Mouse (Mus musculus) stomach, embryonic 16.5 days (tissue): ENCODE measurements around the gene Olfr66. TPM values are rescaled to one million over a fixed set of nuclear protein-coding genes. Genes with fewer than 3 reads are reported as not detected.
A peak's percentile ranks its signal among the peaks of the same experiment; 100 is the strongest.

Experiments used
- ATAC-seq: fragments of 200-750 bp; cut with Nextera tagmentation; 2 replicates; pipeline ENCODE4 v1.8.0; 2017; ENCODE audit warnings: moderate number of reproducible peaks, moderate TSS enrichment; ENCODE audit not compliant: insufficient read depth, low FRiP score
- H3K27ac ChIP-seq: fragments of 300-500 bp; sonication (generic); 2 replicates; pipeline ENCODE4 v1.5.1; 2014; ENCODE audit warnings: low read length
- H3K27me3 ChIP-seq: fragments of 300-500 bp; sonication (generic); 2 replicates; pipeline ENCODE4 v1.6.1; 2014; ENCODE audit warnings: low read length, control low read depth, mixed read lengths; ENCODE audit not compliant: control insufficient read depth, insufficient read depth
- H3K36me3 ChIP-seq: fragments of 300-500 bp; sonication (generic); 2 replicates; pipeline ENCODE4 v1.6.1; 2014; ENCODE audit warnings: low read length; ENCODE audit not compliant: control insufficient read depth, insufficient read depth
- H3K4me1 ChIP-seq: fragments of 300-500 bp; sonication (generic); 2 replicates; pipeline ENCODE4 v1.6.1; 2014; ENCODE audit warnings: low read length, control low read depth, mixed read lengths; ENCODE audit not compliant: control insufficient read depth, insufficient read depth
- H3K4me2 ChIP-seq: fragments of 300-500 bp; sonication (generic); 2 replicates; pipeline ENCODE4 v1.6.1; 2014; ENCODE audit warnings: low read depth, low read length, mixed read lengths
- H3K4me3 ChIP-seq: fragments of 300-500 bp; sonication (generic); replicated peaks from 2 replicates; pipeline ENCODE4 v1.5.1; 2014; ENCODE audit warnings: mild to moderate bottlenecking, low read length
- H3K9ac ChIP-seq: fragments of 300-500 bp; sonication (generic); 2 replicates; pipeline ENCODE4 v1.6.1; 2014; ENCODE audit warnings: low read length
- H3K9me3 ChIP-seq: fragments of 300-500 bp; sonication (generic); replicated peaks from 2 replicates; pipeline ENCODE4 v1.6.1; 2016; ENCODE audit warnings: low read length, control low read depth; ENCODE audit not compliant: control insufficient read depth
- WGBS: fragments of 180-500 bp; shearing (Covaris S2); extraction: QIAGEN DNeasy Blood & Tissue Kit; methylation state at CpG from one replicate; pipeline ENCODE4 v1.1.7; 2014; 5-methylcytosine and 5-hydroxymethylcytosine counted together
- polyA plus RNA-seq: library from polyadenylated mRNA; unstranded; fragments of >200 nt; fragmentation: Nextera tagmentation; extraction: Ambion mirVana; gene quantifications from 2 replicates; pipeline ENCODE4 v1.2.1, GENCODE M21; 2015

Gene Olfr66
- not detected in 2 replicates for polyA plus RNA-seq

DNA sequence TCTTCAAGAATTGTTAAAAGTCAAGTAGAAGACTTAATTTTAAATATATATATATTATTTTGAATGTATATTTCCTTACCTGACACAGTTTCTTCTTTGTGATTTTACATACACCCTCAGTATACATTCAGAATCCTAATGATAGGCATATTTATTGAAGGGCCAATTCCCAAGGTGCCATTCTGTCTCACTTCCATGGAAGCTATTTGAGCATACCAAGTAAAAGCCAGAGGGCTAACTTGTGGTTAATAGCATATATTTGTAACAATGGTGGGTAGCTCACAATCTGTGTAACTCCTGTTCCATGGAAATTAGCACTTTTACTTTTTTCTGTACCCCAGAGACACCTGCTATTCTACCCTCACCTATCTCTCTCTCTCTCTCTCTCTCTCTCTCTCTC, at the start of gene Olfr66:
Gene Olfr66, minus strand, starts transcription at position 101 of the 400 bp plus-strand sequence.
- Histone ChIP-seq H3K9me3 (no peaks in the 10 kb centered on the region), H3K27ac (no peak within 1 kb of the TSS), H3K4me3 (no peak within 1 kb of the TSS), H3K27me3 (no peaks in the 10 kb centered on the region), H3K9ac (no peak within 1 kb of the TSS), H3K36me3 (no peaks in the 10 kb centered on the region), H3K4me1 (no peaks in the 10 kb centered on the region), H3K4me2 (no peak within 1 kb of the TSS)
- no peak for ATAC-seq

DNA sequence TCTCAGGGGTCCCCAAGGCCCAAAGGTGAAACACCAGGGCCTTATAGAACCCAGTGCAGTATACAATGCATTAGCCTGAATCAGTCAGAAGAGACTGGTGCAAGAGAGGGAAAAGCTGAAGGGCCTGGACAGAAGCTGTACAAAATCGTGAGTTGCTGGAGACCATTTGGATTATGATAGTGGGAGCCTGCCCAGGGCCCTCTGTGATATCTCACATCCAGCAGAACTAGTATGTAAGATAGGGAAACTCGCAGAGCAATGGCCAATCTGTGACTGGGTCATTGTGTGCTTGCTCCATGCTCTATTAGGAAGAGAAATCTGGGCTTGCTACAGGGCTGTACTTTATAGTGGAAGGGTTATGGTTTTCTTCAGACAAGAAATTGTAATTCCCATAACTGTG, 48.2 kb upstream of the Olfr66 start, which contains the start of gene Olfr632:
Gene Olfr632, plus strand, starts transcription at position 84 of the 400 bp plus-strand sequence.
- no peak within 1 kb of the TSS for H3K9ac ChIP-seq
- no peak for ATAC-seq
- WGBS: 71% methylated on average over 2 of the region's 2 CpGs

DNA sequence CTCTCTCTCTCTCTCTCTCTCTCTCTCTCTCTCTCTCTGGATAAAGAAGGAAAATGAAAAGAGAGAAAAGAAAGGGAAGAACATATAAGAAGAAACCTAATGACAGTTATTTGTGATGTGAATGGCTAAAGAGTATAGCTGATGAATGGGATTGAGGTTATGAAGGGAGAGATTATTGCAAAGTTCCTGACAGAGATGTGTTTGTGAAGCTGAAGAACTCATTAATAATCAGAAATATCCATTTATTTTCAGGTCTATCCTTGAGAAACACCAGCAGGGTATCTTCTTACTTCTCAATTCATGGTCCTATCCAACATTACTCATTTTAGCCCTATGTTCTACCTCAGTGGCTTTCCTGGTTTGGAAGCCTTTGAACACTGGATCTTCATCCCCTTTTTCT, 42.5 kb upstream of the Olfr66 start, which contains the start of gene Olfr631:
Gene Olfr631, plus strand, starts transcription at position 301 of the 400 bp plus-strand sequence.
- no peak for ATAC-seq
- H3K4me1 ChIP-seq: no peaks in the 10 kb centered on the region
- H3K27me3 ChIP-seq: no peaks in the 10 kb centered on the region; the same call in 1 of the 2 replicates
- H3K36me3 ChIP-seq: no peaks in the 10 kb centered on the region
- no peaks in the 10 kb centered on the region for H3K9me3 ChIP-seq
- no peak within 1 kb of the TSS for H3K9ac ChIP-seq
- H3K4me2 ChIP-seq: no peak within 1 kb of the TSS
- no peak within 1 kb of the TSS for H3K4me3 ChIP-seq
- no peak within 1 kb of the TSS for H3K27ac ChIP-seq

More for the DNA sequence above, 48.2 kb upstream of the Olfr66 start, which contains the start of gene Olfr632:
- Histone ChIP-seq H3K27me3 (no peaks in the 10 kb centered on the region), H3K4me1 (no peaks in the 10 kb centered on the region), H3K27ac (no peak within 1 kb of the TSS), H3K4me3 (no peak within 1 kb of the TSS), H3K4me2 (no peak within 1 kb of the TSS), H3K9me3 (no peaks in the 10 kb centered on the region), H3K36me3 (no peaks in the 10 kb centered on the region)

DNA sequence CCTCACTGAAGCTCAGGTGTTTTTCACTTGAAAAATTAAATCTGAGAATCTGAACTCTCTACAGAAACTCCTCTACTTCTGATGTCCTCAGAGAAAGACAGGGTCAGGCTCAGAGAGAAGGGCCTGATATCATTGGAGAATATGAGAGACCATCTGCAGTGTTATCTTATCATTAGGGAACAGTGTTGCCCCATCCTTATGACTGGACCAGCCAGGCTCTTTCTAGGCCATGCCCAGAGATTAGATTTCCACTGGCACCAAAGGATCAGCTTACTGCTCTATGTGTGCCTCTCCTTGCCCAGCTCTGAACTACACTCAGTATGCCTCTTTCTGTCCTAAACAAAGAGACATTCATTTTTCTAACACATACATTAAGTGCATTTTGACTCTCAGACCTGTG, 29.3 kb upstream of the Olfr66 start:
- Histone ChIP-seq H3K36me3 (no peaks in the 10 kb centered on the region), H3K27ac (no peak overlapping the region), H3K9me3 (no peaks in the 10 kb centered on the region), H3K4me3 (no peak overlapping the region), H3K4me1 (no peaks in the 10 kb centered on the region), H3K27me3 (no peaks in the 10 kb centered on the region), H3K9ac (no peak overlapping the region), H3K4me2 (no peak overlapping the region)
- peak; percentile 40; the same call in 1 of the 2 replicates for ATAC-seq

DNA sequence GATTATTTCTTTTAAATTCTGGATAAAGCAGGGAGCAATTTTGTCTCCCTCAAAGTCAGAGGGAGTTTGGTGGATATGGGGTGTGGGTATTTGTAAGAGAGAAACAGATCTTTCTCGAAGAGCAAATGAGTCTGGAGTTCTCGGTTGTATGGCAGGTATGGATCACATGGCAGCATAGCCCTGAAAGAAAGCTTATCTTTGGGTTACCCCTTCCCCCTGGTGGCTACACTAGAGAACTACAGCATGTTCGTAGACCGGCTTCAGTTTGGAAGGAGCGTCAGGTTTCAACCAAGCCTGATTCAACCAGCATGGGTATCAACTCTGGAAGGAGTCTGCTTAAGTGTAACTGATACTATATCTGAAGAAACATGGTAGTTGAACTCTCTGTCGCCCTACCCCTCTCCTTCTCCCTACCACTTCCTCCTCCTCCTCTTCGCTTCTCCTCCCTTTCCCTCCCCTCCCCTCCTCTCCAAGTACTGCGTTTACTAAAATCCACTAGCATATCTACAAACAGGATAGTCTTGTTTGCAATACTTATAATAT, 27.0 kb upstream of the Olfr66 start:
- no peaks in the 10 kb centered on the region for H3K9me3 ChIP-seq
- ATAC-seq: no peak

DNA sequence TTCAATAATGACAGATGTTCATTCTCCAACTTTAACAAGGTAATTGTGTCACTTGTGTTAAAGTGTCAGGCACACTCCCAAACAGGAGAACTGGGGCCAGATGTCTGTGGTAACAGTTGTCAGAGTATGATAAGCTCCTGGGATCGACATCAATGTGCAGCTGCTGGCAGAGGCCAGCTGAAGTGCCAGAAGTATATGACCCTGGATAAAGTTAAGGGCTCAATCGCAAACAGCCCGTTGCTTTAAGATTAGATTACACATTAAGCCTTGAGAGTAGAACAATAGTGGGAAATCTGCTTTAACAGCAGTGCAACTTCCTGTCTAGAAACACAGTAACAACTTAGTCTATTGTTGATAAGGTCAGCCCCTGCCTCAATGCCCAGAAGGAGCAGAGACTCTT, 24.0 kb upstream of the Olfr66 start:
- WGBS: 17% methylated on average over 3 of the region's 3 CpGs
- H3K9me3 ChIP-seq: no peaks in the 10 kb centered on the region
- no peak overlapping the region for H3K27ac ChIP-seq
- H3K4me2 ChIP-seq: no peak overlapping the region
- H3K4me1 ChIP-seq: no peaks in the 10 kb centered on the region
- H3K4me3 ChIP-seq: no peak overlapping the region
- ATAC-seq: peak; percentile 79
- no peaks in the 10 kb centered on the region for H3K36me3 ChIP-seq
- no peak overlapping the region for H3K9ac ChIP-seq
- H3K27me3 ChIP-seq: no peaks in the 10 kb centered on the region

More for the DNA sequence above, 27.0 kb upstream of the Olfr66 start:
- 44% methylated on average over 8 of the region's 8 CpGs for WGBS
- Histone ChIP-seq H3K4me1 (no peaks in the 10 kb centered on the region), H3K27me3 (no peaks in the 10 kb centered on the region), H3K27ac (no peak overlapping the region), H3K9ac (no peak overlapping the region), H3K4me3 (no peak overlapping the region), H3K4me2 (no peak overlapping the region), H3K36me3 (no peaks in the 10 kb centered on the region)

DNA sequence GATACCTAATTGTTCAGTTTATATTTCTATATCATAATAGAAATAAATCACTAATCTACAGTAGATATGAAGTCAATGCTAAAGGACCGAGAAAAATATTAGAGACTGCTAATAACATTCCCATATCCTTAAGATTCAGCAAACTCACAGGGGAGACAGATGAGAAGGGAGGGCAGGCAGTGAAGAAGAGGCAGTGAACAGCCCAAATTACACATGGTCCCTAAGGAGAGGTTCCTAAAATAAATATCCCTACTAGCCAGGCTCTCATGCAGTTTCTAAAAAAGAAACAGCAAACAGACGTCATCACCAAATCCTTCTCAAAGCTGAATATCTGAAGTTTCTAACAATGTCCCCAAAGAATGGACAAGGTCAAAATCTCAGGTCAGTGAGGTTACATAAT, 17.1 kb upstream of the Olfr66 start, which contains the start of gene Olfr65:
Gene Olfr65, plus strand, starts transcription at position 301 of the 400 bp plus-strand sequence.
- Histone ChIP-seq H3K9ac (no peak within 1 kb of the TSS), H3K27ac (no peak within 1 kb of the TSS), H3K27me3 (no peaks in the 10 kb centered on the region), H3K36me3 (no peaks in the 10 kb centered on the region), H3K4me3 (no peak within 1 kb of the TSS), H3K9me3 (no peaks in the 10 kb centered on the region), H3K4me2 (no peak within 1 kb of the TSS), H3K4me1 (no peaks in the 10 kb centered on the region)
- WGBS: 84% methylated on average over 2 of the region's 2 CpGs
- no peak for ATAC-seq

DNA sequence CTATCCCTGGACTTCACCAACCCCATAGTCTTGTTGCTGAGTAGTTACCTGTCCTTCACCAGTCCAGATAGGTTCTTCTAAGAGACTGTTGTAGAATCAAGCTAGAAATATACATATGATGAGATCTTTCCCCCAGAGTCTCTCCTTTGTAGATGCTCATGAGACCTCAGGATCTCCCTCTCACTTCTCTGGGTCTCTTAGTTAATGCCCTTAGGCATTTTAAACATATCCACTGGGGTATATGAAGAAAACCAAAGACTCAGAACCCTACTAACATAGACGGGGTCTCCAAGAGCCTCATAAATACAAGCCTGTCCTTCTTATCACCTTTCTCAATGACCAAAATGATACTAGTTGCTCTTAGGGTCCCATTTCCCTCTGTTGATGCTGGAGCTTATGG, 8.3 kb upstream of the Olfr66 start, which contains the start of gene Olfr64:
Gene Olfr64, minus strand, starts transcription at position 101 of the 400 bp plus-strand sequence.
- ATAC-seq: no peak

DNA sequence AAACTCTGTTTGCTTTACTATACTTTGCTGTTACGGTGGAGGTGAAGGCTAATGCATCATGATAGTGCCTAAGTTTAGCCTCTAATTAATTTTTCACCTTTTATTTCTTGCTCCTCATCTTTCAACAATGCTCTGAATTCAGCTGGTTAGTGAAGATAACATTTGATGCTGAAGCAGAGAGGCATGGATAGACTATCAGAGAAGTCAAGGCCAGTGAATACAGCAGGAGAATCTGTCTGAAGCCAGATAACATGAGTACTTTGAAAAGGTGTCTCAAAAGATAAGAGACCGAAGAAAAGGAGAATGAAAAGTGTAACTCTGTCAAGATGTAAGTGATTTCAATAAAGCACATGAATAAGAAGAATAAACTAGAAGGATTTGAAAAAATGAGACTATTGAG, 9.0 kb downstream of the Olfr66 start:
- no peak overlapping the region for H3K27ac ChIP-seq
- WGBS: 69% methylated on average over 2 of the region's 2 CpGs
- no peak for ATAC-seq
- H3K36me3 ChIP-seq: no peaks in the 10 kb centered on the region
- no peaks in the 10 kb centered on the region for H3K9me3 ChIP-seq
- no peak overlapping the region for H3K9ac ChIP-seq
- H3K27me3 ChIP-seq: no peaks in the 10 kb centered on the region
- no peaks in the 10 kb centered on the region for H3K4me1 ChIP-seq
- no peak overlapping the region for H3K4me2 ChIP-seq
- no peak overlapping the region for H3K4me3 ChIP-seq

More for the DNA sequence above, 8.3 kb upstream of the Olfr66 start, which contains the start of gene Olfr64:
- Histone ChIP-seq H3K9ac (no peak within 1 kb of the TSS), H3K36me3 (no peaks in the 10 kb centered on the region), H3K27me3 (no peaks in the 10 kb centered on the region), H3K27ac (no peak within 1 kb of the TSS), H3K4me2 (no peak within 1 kb of the TSS), H3K9me3 (no peaks in the 10 kb centered on the region), H3K4me3 (no peak within 1 kb of the TSS), H3K4me1 (no peaks in the 10 kb centered on the region)
- WGBS: 67% methylated on average over 1 of the region's 1 CpGs
